Mouse (Mus musculus): ENCODE results near the gene Mrps23. TPM values are rescaled to one million over a fixed set of nuclear protein-coding genes. Genes with fewer than 3 reads are reported as not detected.
A peak's percentile ranks its signal among the peaks of the same experiment; 100 is the strongest.

Mrps23 gene
- 100 to 1,000 TPM; 122 to 144 TPM for total RNA-seq (2021)
- long read RNA-seq, experiment 1, transcript Mrps23-201 (5 exons, 1,332 nt): major isoform, 85 of 114 reads
- long read RNA-seq, experiment 1, transcript Mrps23-203 (5 exons, 1,404 nt): minor isoform, 24 of 114 reads
- long read RNA-seq, experiment 1, partial matches to known transcripts: 1 of 114 reads
- long read RNA-seq, experiment 1, other reads (novel, unspliced or antisense): 4 of 114 reads
- long read RNA-seq, experiment 2, transcript Mrps23-201 (5 exons, 1,332 nt): major isoform, 124 of 161 reads
- long read RNA-seq, experiment 2, transcript Mrps23-203 (5 exons, 1,404 nt): minor isoform, 29 of 161 reads
- long read RNA-seq, experiment 2, partial matches to known transcripts: 1 of 161 reads
- long read RNA-seq, experiment 2, other reads (novel, unspliced or antisense): 7 of 161 reads

- Histone ChIP-seq H3K4me3 (peak within 1 kb of the TSS; percentile 79), H3K27ac (peak within 1 kb of the TSS; percentile 99)
- TF ChIP-seq CTCF (IDR thresholded peaks at IDR 0.05): peak; percentile 64
- DNase-seq: peak; percentile 97
- intact Hi-C loops (cut with DNase I): no loop called here
These were observed at the start of gene Mrps23 for GRCm38 (mm10) chr11:88203712-88204532. TSS of gene Mrps23 (plus strand) at chr11:88204388.

- DNase-seq: peak; percentile 46
- Histone ChIP-seq H3K27ac (peak overlapping the region; percentile 99), H3K4me3 (peak overlapping the region; percentile 70)
- no peak for TF ChIP-seq CTCF (IDR thresholded peaks at IDR 0.05)
- intact Hi-C loops (cut with DNase I): loop anchor here (2.0 kb wide), 1 partner anchor 24 kb away; no protein-coding TSS in a partner anchor
These were observed 49.7 kb upstream of the Mrps23 start for GRCm38 (mm10) chr11:88154500-88154899.

DNA sequence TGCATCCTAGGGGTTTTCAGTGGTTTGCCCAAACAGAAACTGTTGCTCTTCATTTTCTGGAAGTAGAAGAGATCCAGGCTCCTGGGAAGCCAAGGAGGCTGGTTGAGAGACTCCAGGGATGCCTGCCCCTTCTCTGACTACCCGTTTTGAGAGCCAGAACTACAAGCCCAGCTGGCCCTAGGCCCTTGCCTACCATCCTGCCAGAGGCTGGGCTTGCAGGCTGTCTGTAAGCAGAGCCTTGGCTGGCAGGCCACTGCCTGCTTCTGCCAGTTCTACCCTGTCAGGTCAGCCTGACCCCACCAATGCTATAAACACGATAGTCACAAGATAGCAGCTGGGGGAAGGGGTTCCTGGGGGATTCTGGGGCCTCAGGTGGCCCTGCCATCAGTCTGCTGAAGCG is 48.7 kb upstream of the Mrps23 start:
- Histone ChIP-seq H3K27ac (peak overlapping the region; percentile 99), H3K4me3 (peak overlapping the region; percentile 70)
- peak; percentile 96 for DNase-seq
- TF ChIP-seq CTCF (IDR thresholded peaks at IDR 0.05): no peak
- intact Hi-C loops (cut with DNase I): loop anchor here (2.0 kb wide), 1 partner anchor 25 kb away; no protein-coding TSS in a partner anchor

- peak; percentile 80 for DNase-seq
- intact Hi-C loops (cut with DNase I): loop anchor here (2.0 kb wide), 2 partner anchors 25 to 43 kb away; no protein-coding TSS in a partner anchor
- TF ChIP-seq CTCF (IDR thresholded peaks at IDR 0.05): no peak
- Histone ChIP-seq H3K4me3 (peak overlapping the region; percentile 70), H3K27ac (peak overlapping the region; percentile 99)
These were observed 48.2 kb upstream of the Mrps23 start for GRCm38 (mm10) chr11:88155998-88156397.

- Histone ChIP-seq H3K27ac (peak overlapping the region; percentile 99), H3K4me3 (peak overlapping the region; percentile 70)
- intact Hi-C loops (cut with DNase I): loop anchor here (2.0 kb wide), 1 partner anchor 44 kb away; no protein-coding TSS in a partner anchor
- DNase-seq: peak; percentile 78
- no peak for TF ChIP-seq CTCF (IDR thresholded peaks at IDR 0.05)
These were observed 47.8 kb upstream of the Mrps23 start for GRCm38 (mm10) chr11:88156403-88156802.

GRCm38 (mm10) chr11:88158842-88159246 is 45.3 kb upstream of the Mrps23 start:
- H3K4me3 ChIP-seq: peak overlapping the region; percentile 70
- DNase-seq: peak; percentile 89
- intact Hi-C loops (cut with DNase I): no loop called here
- peak overlapping the region; percentile 99 for H3K27ac ChIP-seq
- TF ChIP-seq CTCF (IDR thresholded peaks at IDR 0.05): no peak

DNA sequence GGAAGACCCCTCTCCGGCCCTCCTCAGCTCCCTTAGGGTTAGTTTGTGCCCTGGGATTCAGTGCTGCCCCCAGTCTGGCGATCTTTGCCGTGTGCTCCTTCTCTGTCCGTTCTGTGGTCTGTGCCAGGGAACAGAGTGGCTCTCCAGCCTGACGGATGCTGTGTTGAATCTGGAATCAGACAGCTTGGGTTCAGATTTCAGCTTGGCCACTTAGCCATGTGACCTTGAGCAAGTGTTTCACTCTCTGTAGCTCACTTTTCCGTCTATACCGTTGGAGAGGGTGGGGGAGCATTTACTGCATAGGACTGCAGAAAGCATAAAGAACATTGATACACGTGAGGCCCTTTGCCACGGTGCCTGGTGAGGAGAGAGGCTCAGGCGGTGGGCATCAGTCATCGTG is 44.8 kb upstream of the Mrps23 start:
- intact Hi-C loops (cut with DNase I): no loop called here
- peak overlapping the region; percentile 99 for H3K27ac ChIP-seq
- H3K4me3 ChIP-seq: peak overlapping the region; percentile 70
- peak; percentile 86 for DNase-seq
- peak; percentile 21; the same call in 1 of the 2 replicates for TF ChIP-seq CTCF (IDR thresholded peaks at IDR 0.05)

GRCm38 (mm10) chr11:88160316-88160715 is 43.9 kb upstream of the Mrps23 start:
- intact Hi-C loops (cut with DNase I): loop anchor here (2.0 kb wide), 1 partner anchor 92 kb away; the partner anchor contains the start of gene Vezf1
- peak overlapping the region; percentile 70 for H3K4me3 ChIP-seq
- no peak for TF ChIP-seq CTCF (IDR thresholded peaks at IDR 0.05)
- DNase-seq: peak; percentile 81
- H3K27ac ChIP-seq: peak overlapping the region; percentile 99

- Histone ChIP-seq H3K4me3 (peak overlapping the region; percentile 70), H3K27ac (peak overlapping the region; percentile 99)
- intact Hi-C loops (cut with DNase I): loop anchor here (2.0 kb wide), 1 partner anchor 92 kb away; the partner anchor contains the start of gene Vezf1
- DNase-seq: peak; percentile 90
- TF ChIP-seq CTCF (IDR thresholded peaks at IDR 0.05): no peak
These were observed 43.1 kb upstream of the Mrps23 start for GRCm38 (mm10) chr11:88161051-88161581.

DNA sequence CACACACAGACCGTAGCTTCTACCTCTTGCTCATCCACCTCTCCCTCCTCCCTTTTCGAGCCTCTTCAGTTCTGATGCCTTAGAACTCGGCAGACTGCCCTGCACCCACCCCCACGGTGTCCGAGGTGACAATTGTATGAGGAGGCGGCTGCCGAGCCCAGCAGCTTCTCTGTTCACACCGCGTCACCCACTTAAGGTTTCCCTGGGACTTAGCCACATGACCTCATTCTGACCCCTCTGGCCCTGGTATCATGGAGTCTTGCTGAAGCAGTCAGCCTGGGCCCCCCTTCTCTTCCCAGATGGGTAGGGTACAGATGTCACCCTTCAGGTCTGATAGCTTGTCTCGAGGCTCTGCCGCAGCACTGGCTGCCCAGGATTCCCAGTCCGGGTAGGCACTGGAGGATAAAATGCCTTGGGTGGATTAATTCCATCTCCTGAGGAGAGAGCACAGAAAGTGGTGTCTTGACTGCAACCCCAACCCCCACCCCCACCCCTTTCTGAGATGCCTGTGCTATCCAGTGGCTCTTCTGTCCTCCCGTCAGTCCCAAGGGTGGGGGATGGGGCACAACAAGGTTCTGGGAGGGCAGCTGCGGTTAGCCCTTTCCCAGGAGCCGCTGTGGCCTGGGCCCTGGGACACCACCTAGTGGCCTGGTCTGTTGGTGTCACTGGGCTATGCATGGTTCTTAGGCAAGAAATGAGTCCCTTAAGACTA is 42.4 kb upstream of the Mrps23 start:
- H3K27ac ChIP-seq: peak overlapping the region; percentile 99
- DNase-seq: peak; percentile 98
- peak overlapping the region; percentile 70 for H3K4me3 ChIP-seq
- TF ChIP-seq CTCF (IDR thresholded peaks at IDR 0.05): peak; percentile 96
- intact Hi-C loops (cut with DNase I): loop anchor here (2.0 kb wide), 2 partner anchors 25 to 93 kb away; partner anchors contain the start of gene Vezf1

DNA sequence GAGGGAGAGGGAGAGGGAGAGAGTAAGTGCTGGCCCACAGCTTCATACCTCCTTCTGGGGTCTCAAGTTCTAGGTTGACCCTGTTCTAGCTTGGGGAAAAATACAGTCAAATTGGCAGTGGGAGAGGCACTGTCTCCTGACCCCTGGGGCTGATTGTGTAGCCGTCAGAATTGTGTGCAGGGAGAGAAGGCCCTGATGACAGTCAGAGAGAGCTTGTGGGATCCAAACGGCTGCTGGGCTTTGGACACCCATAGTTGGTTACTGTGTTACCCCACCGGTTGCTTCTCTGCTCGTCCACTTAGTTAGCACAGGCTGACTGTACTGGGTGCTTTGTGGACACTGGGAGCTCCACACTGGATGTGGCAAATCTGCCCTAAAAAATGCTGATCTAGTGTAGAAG is 41.4 kb upstream of the Mrps23 start:
- DNase-seq: peak; percentile 40
- Histone ChIP-seq H3K27ac (peak overlapping the region; percentile 96), H3K4me3 (peak overlapping the region; percentile 54)
- no peak for TF ChIP-seq CTCF (IDR thresholded peaks at IDR 0.05)
- intact Hi-C loops (cut with DNase I): loop anchor here (2.0 kb wide), 1 partner anchor 24 kb away; no protein-coding TSS in a partner anchor

Data from gastrocnemius, adult 2 months (tissue).